Mouse (Mus musculus) lung, postnatal 0 days (tissue): Measurements from ENCODE around the gene Fam183b.

Source experiments
- CTCF ChIP-seq: IDR thresholded peaks from 2 replicates; pipeline ENCODE4 v1.5.1; 2016; ENCODE audit warnings: antibody characterized with exemption, mild to moderate bottlenecking
- EP300 ChIP-seq: IDR thresholded peaks from 2 replicates; pipeline ENCODE4 v1.6.1; 2016; ENCODE audit warnings: antibody characterized with exemption, mild to moderate bottlenecking, control low read depth

GRCm38 (mm10) chr11:58803871-58804270 is 2.1 kb upstream of the Fam183b start:
- TF ChIP-seq CTCF (no peak), EP300 (no peak)
